Mouse (Mus musculus): ENCODE results near the gene Aven.

Gene Aven

DNA sequence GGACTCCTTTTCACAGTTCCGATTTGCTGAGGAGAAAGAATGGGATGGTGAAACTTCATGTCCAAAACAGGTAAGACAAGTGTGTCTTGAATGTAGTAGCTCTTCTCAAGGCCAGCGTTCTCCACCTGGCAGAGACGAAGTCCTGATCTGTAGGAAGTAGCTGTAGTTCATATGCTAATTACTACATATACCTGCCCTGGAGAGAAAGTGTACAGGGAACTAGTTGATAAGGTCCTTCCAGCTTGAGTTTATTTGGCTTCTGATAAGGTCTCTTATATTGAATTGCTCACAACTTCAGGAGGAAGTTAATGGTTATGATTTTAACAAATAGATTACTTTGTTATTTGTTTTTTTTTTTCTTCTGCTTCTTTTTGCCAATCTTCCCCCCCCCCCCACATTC, 132.4 kb downstream of the Aven start:
- TF ChIP-seq NANOG (IDR thresholded peaks at IDR 0.05; ENCODE audit: borderline replicate concordance, low read length) (no peak), POU5F1 (IDR thresholded peaks at IDR 0.05; ENCODE audit: borderline replicate concordance, low read length) (no peak), CTCF (conservative IDR thresholded peaks at IDR 0.05; ENCODE audit: low read length) (no peak)
- H3K36me3 ChIP-seq (ENCODE audit: insufficient read depth, low read length): peaks cover 7% of the 10 kb centered on the region

DNA sequence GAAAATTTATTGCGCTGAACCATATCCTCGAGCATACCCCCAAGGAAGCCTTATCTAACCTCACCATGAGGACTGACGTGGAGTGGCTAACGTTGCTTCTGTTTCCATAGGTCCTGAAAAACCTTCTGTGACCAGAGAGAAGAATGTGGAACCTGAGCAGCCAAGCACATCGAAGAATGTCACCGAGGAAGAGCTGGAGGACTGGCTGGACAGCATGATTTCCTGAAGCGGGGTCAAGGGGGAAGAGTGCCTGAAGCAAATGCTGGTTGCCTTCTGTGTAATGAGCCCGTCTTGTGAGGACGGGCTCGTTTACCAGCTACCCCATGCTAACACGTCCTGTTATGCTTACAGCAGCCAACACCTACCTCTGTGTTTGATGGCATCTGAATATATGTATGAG, 137.9 kb downstream of the Aven start:
- no peak for TF ChIP-seq CTCF (conservative IDR thresholded peaks at IDR 0.05; ENCODE audit: low read length)
- no peak for TF ChIP-seq POU5F1 (IDR thresholded peaks at IDR 0.05; ENCODE audit: borderline replicate concordance, low read length)
- TF ChIP-seq NANOG (IDR thresholded peaks at IDR 0.05; ENCODE audit: borderline replicate concordance, low read length): no peak
- 0 out of 2 replicates have a peak, but pooled peaks cover under 1% of the 10 kb centered on the region for H3K4me1 ChIP-seq (replicated peaks; ENCODE audit: low read depth, low read length)
- no peak overlapping the region for H3K4me3 ChIP-seq (replicated peaks; ENCODE audit: low read length)
- peaks cover 35% of the 10 kb centered on the region for H3K36me3 ChIP-seq (ENCODE audit: insufficient read depth, low read length)
- H3K27me3 ChIP-seq (ENCODE audit: insufficient read depth, low read length): no peaks in the 10 kb centered on the region
- H3K9me3 ChIP-seq (ENCODE audit: low read length): peaks cover 5% of the 10 kb centered on the region; the same call in 1 of the 2 replicates

More for the DNA sequence above, 132.4 kb downstream of the Aven start:
- H3K9me3 ChIP-seq (ENCODE audit: low read length): no peaks in the 10 kb centered on the region
- no peak overlapping the region for H3K4me3 ChIP-seq (replicated peaks; ENCODE audit: low read length)
- H3K4me1 ChIP-seq (replicated peaks; ENCODE audit: low read depth, low read length): peaks cover 14% of the 10 kb centered on the region
- H3K27me3 ChIP-seq (ENCODE audit: insufficient read depth, low read length): no peaks in the 10 kb centered on the region

GRCm38 (mm10) chr2:112632536-112632935, 139.8 kb downstream of the Aven start:
- TF ChIP-seq POU5F1 (IDR thresholded peaks at IDR 0.05; ENCODE audit: borderline replicate concordance, low read length): no peak
- TF ChIP-seq CTCF (conservative IDR thresholded peaks at IDR 0.05; ENCODE audit: low read length): no peak
- no peak for TF ChIP-seq NANOG (IDR thresholded peaks at IDR 0.05; ENCODE audit: borderline replicate concordance, low read length)
- peaks cover 35% of the 10 kb centered on the region for H3K36me3 ChIP-seq (ENCODE audit: insufficient read depth, low read length)

DNA sequence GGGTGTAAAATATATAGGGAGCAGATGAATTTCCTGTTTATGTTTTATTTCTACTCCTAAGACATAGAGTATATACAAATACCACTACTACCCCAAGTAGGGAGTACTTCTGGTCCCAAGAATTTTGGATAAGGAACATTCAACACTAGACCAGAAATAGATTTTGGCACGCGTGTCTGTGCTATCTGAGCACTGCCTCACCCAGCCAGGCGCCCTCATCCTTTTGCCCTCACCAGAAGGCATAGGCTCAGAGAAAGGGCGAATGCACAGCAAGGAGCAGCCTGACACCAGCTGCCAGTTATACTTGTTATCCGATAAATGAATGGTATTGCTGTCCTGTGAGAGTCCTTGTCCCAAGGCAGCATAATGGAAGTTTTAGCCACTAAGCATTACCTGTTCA, 144.4 kb downstream of the Aven start:
- no peaks in the 10 kb centered on the region for H3K27me3 ChIP-seq (ENCODE audit: insufficient read depth, low read length)
- peaks cover 14% of the 10 kb centered on the region for H3K9me3 ChIP-seq (ENCODE audit: low read length)
- TF ChIP-seq NANOG (IDR thresholded peaks at IDR 0.05; ENCODE audit: borderline replicate concordance, low read length) (no peak), POU5F1 (IDR thresholded peaks at IDR 0.05; ENCODE audit: borderline replicate concordance, low read length) (no peak), CTCF (conservative IDR thresholded peaks at IDR 0.05; ENCODE audit: low read length) (no peak)
- H3K4me3 ChIP-seq (replicated peaks; ENCODE audit: low read length): no peak overlapping the region
- H3K36me3 ChIP-seq (ENCODE audit: insufficient read depth, low read length): peaks cover 18% of the 10 kb centered on the region
- H3K4me1 ChIP-seq (replicated peaks; ENCODE audit: low read depth, low read length): peaks cover 3% of the 10 kb centered on the region; the same call in 1 of the 2 replicates

More at GRCm38 (mm10) chr2:112632536-112632935, 139.8 kb downstream of the Aven start:
- Histone ChIP-seq H3K9me3 (ENCODE audit: low read length) (peaks cover 6% of the 10 kb centered on the region), H3K4me1 (replicated peaks; ENCODE audit: low read depth, low read length) (no peaks in the 10 kb centered on the region), H3K27me3 (ENCODE audit: insufficient read depth, low read length) (no peaks in the 10 kb centered on the region), H3K4me3 (replicated peaks; ENCODE audit: low read length) (no peak overlapping the region)

GRCm38 (mm10) chr2:112653836-112654235, 161.1 kb downstream of the Aven start:
- H3K4me3 ChIP-seq (replicated peaks; ENCODE audit: low read length): no peak overlapping the region
- H3K27me3 ChIP-seq (ENCODE audit: insufficient read depth, low read length): no peaks in the 10 kb centered on the region
- H3K36me3 ChIP-seq (ENCODE audit: insufficient read depth, low read length): no peaks in the 10 kb centered on the region
- H3K4me1 ChIP-seq (replicated peaks; ENCODE audit: low read depth, low read length): peaks cover 4% of the 10 kb centered on the region
- H3K9me3 ChIP-seq (ENCODE audit: low read length): peaks cover 9% of the 10 kb centered on the region; the same call in 1 of the 2 replicates
- TF ChIP-seq POU5F1 (IDR thresholded peaks at IDR 0.05; ENCODE audit: borderline replicate concordance, low read length) (no peak), CTCF (conservative IDR thresholded peaks at IDR 0.05; ENCODE audit: low read length) (no peak), NANOG (IDR thresholded peaks at IDR 0.05; ENCODE audit: borderline replicate concordance, low read length) (no peak)

- Histone ChIP-seq H3K4me1 (replicated peaks; ENCODE audit: low read depth, low read length) (peaks cover 4% of the 10 kb centered on the region), H3K27me3 (ENCODE audit: insufficient read depth, low read length) (no peaks in the 10 kb centered on the region), H3K36me3 (ENCODE audit: insufficient read depth, low read length) (no peaks in the 10 kb centered on the region), H3K4me3 (replicated peaks; ENCODE audit: low read length) (no peak overlapping the region), H3K9me3 (ENCODE audit: low read length) (peaks cover 9% of the 10 kb centered on the region; the same call in 1 of the 2 replicates)
- TF ChIP-seq CTCF (conservative IDR thresholded peaks at IDR 0.05; ENCODE audit: low read length) (no peak), NANOG (IDR thresholded peaks at IDR 0.05; ENCODE audit: borderline replicate concordance, low read length) (no peak)
Observed at GRCm38 (mm10) chr2:112656131-112656530, 163.4 kb downstream of the Aven start.

DNA sequence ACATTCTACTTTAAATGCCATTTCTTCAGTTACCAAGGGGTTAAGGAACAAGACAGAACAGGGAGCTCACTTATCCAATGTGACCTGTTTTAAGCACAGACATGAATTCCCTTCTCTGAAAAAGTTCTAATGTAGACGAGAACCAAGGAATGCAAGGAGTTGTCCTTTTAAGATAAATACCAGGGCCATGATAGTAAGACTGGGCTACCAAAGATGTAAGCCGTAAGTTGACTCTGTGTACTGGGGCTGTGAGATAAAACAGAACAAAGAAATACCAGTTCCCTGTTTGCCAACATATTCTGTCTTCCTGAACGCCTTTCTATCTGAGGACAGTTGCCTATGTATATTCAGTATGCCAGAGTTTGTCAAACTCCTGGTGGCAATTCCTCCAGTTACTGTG, 176.7 kb downstream of the Aven start:
- Histone ChIP-seq H3K4me1 (replicated peaks; ENCODE audit: low read depth, low read length) (peaks cover 32% of the 10 kb centered on the region), H3K27me3 (ENCODE audit: insufficient read depth, low read length) (no peaks in the 10 kb centered on the region)
- TF ChIP-seq NANOG (IDR thresholded peaks at IDR 0.05; ENCODE audit: borderline replicate concordance, low read length): no peak
- no peak for TF ChIP-seq POU5F1 (IDR thresholded peaks at IDR 0.05; ENCODE audit: borderline replicate concordance, low read length)
- no peak for TF ChIP-seq CTCF (conservative IDR thresholded peaks at IDR 0.05; ENCODE audit: low read length)

GRCm38 (mm10) chr2:112676175-112676574, 183.4 kb downstream of the Aven start:
- Histone ChIP-seq H3K4me1 (replicated peaks; ENCODE audit: low read depth, low read length) (peaks cover 71% of the 10 kb centered on the region), H3K36me3 (ENCODE audit: insufficient read depth, low read length) (no peaks in the 10 kb centered on the region; the same call in 1 of the 2 replicates), H3K27me3 (ENCODE audit: insufficient read depth, low read length) (no peaks in the 10 kb centered on the region), H3K9me3 (ENCODE audit: low read length) (no peaks in the 10 kb centered on the region; the same call in 1 of the 2 replicates), H3K4me3 (replicated peaks; ENCODE audit: low read length) (no peak overlapping the region)
- TF ChIP-seq CTCF (conservative IDR thresholded peaks at IDR 0.05; ENCODE audit: low read length) (no peak), POU5F1 (IDR thresholded peaks at IDR 0.05; ENCODE audit: borderline replicate concordance, low read length) (no peak), NANOG (IDR thresholded peaks at IDR 0.05; ENCODE audit: borderline replicate concordance, low read length) (no peak)

More for the DNA sequence above, 176.7 kb downstream of the Aven start:
- no peak overlapping the region for H3K4me3 ChIP-seq (replicated peaks; ENCODE audit: low read length)
- no peaks in the 10 kb centered on the region for H3K36me3 ChIP-seq (ENCODE audit: insufficient read depth, low read length)
- H3K9me3 ChIP-seq (ENCODE audit: low read length): no peaks in the 10 kb centered on the region

DNA sequence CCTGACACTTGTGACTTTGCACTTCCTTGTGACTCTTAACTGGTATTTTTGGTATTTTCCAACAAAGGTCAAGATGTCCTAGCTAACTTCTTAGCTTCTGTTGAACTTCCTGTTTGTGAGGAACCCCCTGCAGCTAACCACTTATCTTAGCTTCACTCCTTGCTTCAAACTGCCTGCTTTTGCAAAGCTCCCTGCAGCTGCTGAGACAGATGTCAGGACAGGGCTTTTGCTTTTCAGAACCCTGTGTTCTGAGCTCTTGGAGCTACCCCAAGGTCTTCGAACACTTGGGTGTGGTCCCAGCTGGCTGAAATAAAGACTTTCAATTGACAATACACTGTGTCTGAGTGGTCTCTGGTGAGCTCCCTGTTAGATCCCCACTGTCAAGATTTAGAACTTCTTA, 184.0 kb downstream of the Aven start:
- peaks cover 68% of the 10 kb centered on the region for H3K4me1 ChIP-seq (replicated peaks; ENCODE audit: low read depth, low read length)
- no peak overlapping the region; the same call in 1 of the 2 replicates for H3K4me3 ChIP-seq (replicated peaks; ENCODE audit: low read length)
- TF ChIP-seq CTCF (conservative IDR thresholded peaks at IDR 0.05; ENCODE audit: low read length): no peak
- peak; percentile 86 for TF ChIP-seq NANOG (IDR thresholded peaks at IDR 0.05; ENCODE audit: borderline replicate concordance, low read length)
- no peak for TF ChIP-seq POU5F1 (IDR thresholded peaks at IDR 0.05; ENCODE audit: borderline replicate concordance, low read length)
- H3K36me3 ChIP-seq (ENCODE audit: insufficient read depth, low read length): no peaks in the 10 kb centered on the region; the same call in 1 of the 2 replicates
- no peaks in the 10 kb centered on the region for H3K27me3 ChIP-seq (ENCODE audit: insufficient read depth, low read length)
- H3K9me3 ChIP-seq (ENCODE audit: low read length): no peaks in the 10 kb centered on the region; the same call in 1 of the 2 replicates
